Mouse (Mus musculus) embryo, embryonic 11 days (tissue): ENCODE results near the gene Cgnl1.
A peak's percentile ranks its signal among the peaks of the same experiment; 100 is the strongest.

Experiments
- DNase-seq: peaks from one replicate; pipeline ENCODE4 v3.0.0-alpha.2; 2015

The Cgnl1 gene

DNA sequence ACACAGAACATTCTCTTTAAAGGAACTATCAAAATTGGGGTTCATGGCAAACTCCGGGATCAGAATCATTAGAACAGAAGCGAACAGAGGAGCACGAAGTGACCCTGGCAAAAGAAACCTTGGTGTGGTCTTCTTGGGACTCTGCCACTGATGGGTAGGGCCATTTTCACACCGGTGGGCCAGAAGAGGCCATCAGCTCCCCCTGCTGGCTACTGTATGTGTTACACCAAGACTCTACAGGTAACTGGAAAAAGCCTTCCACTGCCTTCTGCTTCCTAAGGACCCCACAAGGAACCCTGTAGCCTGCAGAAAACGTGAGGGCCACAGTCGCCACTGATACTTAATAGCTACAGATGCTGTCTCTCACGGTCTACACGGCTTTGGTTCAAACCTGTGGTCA lies 154.0 kb downstream of the Cgnl1 start:
- DNase-seq, result peak; percentile 57

DNA sequence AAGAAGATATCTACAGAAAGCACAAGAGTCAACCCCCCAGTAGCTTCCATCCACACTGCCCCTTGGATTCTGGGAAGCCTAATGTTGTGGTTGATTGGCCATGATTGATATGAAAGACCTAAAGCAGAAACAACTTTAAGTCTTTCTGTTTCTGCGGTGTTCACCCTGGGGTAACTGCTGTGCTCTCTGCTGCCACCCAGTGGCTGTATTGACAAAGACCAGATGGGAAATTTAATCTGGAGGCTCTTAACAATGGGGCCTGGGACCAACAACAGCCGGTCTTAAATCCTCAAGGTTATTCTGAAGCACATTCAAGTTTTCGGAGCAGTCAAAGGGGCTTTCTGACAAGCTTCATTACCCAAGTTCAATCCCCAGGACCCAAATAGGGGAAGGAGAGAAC lies 155.2 kb downstream of the Cgnl1 start:
- peak; percentile 87 for DNase-seq

DNA sequence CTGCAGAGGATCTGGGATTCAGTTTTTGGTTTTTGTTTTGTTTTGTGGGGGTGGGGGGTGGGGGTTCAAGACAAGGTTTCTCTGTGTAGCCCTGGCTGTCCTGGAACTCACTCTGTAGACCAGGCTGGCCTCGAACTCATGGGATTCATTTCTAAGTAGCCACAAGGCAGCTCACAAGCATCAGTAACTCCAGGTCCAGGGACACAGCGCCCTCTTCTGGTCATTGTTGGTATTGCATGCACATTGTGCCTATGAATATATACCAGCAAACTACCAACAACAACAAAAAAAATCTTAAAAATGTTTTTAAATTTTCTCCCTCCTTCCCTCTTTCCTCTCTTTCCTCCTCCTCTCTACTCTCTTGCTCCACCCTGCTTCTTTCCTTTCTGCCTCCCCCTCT lies 156.8 kb downstream of the Cgnl1 start:
- peak; percentile 42 for DNase-seq

DNA sequence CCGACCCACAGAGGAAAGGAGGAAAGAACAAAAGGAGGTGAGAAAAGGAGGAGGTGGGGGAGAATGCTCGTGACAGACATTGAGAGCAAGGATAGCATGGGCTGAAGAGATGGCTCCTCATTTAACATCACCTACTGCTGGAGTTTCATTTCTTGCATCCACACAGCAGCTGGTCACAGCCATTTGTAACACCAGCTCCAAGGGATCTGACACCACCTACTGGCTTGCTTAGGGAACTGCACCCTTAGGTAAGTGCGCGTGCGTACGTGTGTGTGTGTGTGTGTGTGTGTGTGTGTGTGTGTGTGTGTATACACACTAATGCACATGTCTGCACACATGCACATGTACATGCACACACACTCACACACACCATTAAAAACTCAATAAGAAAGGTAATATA lies 158.4 kb downstream of the Cgnl1 start:
- peak; percentile 42 for DNase-seq

DNA sequence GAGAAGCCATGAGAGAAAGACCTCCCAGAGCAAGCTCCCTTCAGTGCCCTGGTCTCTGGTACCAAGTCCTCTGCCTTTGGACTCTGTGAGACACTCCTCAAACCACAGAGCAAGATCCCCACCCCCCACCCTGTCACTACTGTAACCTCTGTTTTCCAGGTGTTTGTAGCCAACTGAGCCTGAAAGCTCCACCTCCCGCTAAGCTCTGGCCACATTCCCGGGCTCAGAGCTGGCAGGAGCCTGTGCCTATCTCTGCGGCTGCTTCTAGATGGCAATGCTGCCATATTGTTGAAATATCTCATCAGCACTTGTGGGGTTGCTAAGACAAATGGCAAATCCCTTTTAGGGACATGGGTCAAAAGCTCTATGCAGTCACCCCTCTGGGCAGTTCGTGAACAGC lies 159.5 kb downstream of the Cgnl1 start:
- DNase-seq, result no peak

DNA sequence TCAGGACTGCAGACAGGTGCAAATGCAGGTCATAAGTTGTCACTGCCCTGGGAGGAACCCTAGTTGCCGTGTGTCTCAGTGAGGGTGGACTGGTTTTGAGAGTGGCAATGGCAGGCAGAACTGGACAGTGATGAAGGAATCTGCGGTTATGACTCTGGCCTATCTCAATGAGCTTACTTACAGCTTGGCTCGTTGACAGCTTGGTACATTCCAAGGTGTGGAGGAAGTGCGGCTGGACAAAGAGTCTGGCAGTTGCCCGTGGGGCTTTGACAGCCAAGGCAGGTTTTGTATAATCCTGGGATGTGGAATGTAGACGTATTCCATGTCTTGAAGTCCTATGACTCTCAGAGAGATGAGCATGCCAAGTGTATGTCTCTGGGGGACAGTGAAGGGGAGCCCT lies 162.4 kb downstream of the Cgnl1 start:
- no peak for DNase-seq

DNA sequence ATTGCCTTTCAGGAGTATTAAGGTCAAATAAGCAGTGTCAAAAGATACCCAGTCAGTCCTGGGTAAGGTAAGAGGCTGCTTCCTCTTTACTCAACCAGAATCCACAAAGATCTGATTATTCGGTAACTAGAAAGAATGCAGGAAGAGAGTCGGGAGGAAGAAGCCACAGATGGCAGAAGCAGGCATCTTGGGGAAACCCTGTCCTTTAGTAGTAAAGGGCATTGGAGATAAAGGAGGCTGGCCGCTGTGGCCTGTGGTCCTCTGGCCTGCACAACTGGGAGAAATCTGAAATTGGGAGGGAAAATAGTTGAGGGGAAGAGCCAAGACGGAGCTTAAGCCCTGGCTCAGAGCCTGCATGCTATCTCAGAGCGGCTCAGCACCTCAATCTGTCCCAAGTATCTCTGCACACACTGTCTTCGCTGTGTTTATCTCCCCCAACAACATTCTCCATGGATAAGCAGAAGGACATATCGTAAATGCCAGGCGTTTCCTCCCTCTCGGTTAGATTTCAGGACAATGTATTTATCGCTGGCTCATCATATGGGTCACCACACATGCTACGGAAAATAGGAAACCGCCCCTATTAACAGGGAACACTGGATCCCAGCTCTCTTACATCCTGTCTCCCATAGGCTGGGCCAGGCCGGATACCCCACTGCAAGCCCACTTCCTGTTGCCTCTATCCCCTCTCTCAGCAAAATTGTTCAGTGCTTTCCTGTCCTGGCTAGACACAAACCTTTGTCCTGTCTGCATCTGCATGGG lies 164.9 kb downstream of the Cgnl1 start:
- DNase-seq, result no peak

DNA sequence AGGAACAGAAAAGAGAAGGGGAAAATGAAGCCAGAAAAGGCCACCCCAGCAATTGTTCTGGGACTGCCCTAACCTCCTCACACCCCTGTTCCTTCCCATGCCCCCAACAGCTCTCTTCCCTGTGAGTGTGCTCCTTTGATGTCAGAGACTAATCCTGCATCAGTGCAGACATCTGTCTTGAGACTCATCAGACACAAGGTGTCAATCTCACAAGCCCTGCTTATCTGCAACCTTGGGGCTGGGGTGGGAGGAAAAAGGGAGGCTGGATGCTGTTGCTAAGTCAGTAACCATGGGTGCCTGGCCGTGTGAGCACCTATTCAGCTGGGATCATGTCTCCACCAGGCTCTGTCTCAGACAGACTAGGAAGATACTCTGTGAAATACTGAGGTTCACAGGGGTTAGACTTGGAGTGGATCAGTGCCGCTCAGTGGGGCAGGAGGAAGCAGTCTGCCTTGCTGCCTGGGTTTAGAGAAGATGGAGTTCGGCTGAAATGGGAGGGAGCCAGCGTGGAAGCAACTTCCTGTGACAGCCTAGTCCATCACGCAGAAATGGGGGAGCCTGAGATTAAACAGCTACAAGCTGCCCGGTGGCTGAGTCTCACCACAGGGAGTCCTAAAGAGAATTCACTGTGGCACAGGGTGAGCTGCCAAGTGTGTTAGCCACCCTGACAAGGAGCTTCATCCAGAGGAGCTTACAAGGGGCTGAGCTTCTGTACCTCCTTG lies 166.3 kb downstream of the Cgnl1 start:
- DNase-seq, result no peak

DNA sequence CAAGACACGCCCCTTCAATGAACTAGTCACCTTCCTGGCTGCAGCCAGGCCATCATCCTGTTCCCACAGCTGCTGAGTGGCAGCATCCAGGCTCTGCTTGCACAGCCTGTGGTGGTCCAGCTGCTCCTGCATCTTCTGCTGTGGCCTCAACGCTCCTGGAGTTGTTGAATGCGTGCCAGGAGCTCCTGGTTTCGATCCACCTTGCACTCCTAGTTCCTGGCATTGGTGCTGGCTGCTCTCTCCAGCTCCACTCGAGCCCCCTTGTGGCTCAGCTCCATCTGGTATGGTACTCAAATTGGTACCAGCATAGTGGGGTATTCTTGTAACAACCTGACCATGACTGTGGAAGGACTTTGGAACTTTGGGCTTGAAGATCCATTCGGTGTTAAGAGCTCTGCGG lies 171.5 kb downstream of the Cgnl1 start:
- no peak for DNase-seq

DNA sequence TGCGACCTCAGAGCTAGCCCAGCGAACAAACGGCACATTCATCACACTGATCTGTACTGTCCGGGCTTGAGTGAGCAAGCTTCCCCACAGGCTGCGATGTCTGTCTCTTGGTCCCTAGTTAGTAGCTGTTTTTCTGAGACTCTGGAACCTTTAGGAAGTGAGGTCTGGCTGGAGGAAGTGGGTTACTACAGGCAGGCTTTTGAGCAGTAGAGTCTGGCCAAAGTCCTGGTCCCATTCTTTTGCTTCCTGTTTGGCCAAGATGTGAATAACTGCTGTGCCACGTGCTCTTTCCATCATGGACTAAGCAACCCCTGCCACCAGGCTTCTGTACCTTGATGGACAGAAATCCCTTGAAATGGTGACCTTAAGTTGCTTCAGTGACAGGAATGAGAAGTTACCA lies 174.5 kb downstream of the Cgnl1 start:
- DNase-seq, result no peak

DNA sequence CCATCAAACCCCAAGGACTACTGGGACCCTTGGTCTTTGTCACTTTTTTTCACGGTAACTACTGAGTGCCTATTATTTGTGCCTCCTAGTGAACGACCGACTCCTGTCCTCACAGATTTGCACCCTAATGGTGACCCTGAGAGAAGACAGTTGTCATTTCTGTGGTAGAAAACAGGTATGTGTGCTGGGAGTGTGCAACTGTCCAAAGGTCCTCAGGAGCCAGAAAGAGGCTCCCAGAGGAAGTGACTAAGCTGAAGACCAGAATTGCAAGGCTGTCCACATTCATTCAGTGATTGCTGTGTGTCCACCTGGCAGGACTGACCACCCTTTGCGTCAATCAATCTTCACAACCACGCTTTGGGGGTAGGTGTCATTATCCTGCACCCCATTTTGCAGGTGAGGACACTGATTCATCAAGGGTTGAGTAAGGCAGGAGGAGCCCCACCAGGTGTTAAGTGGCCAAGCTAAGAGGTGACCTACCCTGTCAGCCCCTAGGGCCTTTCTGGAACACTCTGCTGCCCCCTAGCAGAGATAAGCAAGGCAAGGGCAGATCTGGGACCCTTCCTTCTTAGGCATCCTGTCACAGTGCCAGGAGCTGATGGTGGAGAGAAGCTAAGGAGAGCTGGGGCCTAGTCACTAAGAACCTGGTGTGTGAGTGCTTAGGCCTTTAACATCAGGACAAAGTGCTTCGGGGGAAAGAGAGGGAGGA lies 178.7 kb downstream of the Cgnl1 start:
- no peak for DNase-seq

DNA sequence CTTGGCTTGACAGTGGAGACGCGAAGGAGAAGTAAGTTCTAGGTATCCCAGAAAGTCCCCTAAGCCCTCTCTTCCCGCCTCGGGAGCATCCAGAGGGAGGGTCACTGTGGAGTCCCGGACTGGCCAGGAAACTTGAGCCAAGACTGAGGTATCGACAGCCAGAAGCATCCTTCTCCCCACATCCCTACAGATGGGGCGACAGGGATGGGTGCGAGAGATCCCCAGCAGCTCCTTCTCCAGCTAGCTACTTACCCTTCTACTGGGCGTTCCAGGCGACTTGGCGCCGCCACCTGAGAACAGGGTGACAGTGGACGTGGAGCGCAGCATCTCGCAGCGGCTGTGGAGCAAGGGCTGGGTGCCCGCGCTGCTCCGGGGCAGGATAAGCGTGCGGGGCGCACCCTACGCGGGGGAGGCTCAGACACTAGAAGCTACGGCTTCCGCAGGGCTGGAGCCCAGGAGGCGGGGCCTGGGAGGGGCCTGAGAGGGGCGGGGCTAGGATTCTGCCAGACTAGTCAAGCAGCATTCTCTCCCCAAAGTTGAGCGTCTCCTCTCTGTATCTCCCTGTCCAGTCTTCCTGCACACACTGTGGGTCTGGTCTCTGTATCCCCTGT lies 179.4 kb downstream of the Cgnl1 start, which contains the start of gene Myzap:
Gene Myzap, minus strand, starts transcription at position 423 of the 611 bp plus-strand sequence.
- peak; percentile 90 for DNase-seq

DNA sequence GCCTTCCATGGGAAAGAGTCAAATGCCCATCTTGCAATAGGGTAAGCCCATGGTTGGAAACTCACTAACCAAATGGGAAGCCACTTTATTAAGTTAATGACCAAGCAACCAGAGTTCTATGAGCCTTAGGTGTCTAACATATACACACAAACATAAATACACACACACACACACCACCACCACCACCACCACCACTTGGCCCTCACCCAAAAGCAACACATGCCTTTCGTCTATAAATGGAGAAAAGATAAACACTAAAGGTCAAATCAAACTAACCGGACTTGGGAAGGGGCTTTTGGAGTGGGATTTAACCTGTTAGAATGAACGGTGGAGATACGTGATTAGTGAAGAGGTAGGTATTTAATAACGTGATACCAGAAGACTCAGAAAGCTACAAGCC lies 180.3 kb downstream of the Cgnl1 start:
- no peak for DNase-seq

DNA sequence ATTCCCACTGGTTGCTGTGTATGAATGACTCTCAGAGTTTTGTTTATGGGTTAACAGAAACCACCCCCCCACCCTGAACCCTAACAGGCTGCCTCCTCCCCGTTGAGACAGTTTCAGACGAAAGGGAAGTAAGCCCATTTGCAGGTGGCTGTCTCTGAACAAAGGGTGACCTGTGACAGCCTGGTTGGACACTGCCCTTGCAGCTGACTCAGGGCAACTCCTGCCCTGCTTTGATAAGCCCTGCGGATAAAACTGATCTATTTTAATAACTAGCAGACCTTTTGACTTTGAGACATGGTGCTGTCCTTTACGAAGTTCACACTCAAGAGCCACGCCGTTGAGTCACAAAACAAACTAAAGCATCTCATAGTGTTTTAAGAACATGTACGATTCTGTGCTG lies 181.6 kb downstream of the Cgnl1 start:
- no peak for DNase-seq

DNA sequence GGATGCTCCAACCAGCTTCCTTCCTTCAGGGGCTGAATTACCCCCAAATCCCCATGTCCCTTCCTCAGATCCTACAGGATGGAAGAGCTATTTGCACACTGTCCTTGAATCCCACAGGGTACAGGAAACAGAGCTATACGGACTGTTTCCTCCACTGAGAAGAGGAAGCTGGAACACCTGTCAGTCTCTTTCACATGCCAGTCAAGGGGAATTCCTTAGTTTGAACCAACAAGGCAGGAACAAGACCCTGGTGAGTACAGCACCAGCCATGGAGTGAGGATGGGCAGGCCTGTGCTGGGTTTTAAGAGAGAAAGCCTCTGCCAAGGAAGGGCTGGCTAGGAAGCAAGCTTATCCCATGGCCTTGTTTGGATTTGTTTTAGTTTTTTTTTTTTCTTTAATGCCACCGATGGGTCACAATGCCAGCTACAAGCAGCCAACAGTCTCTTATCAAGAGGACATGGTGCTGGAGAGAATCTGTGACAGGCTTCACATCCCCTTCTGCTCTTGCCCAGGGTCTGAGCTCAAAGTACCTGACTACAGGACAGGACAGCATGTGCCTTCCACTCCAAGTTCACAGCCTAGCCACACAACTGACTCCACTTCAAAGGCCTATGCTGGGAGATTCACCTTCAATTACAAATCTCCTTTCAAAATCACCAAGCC lies 182.3 kb downstream of the Cgnl1 start:
- DNase-seq, result no peak

DNA sequence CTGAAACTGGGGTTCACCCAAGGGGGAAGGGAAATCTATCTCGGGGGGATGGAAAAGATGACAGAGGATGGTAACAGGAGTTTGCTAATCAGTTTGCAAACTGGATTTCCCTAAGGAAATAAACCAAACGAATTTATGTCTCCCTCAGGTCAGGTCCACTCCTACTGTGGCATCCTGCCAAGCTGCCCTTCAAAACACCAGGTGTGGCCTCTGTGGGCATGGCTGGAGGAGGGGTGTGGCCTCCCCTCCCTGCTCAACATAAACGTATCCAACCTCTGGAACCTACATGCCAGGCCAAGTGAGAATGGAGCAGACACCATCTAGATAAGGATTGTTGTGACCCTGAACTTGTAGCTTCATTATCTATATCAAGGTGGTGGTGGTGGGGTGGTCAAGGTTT lies 185.0 kb downstream of the Cgnl1 start:
- DNase-seq, result no peak

DNA sequence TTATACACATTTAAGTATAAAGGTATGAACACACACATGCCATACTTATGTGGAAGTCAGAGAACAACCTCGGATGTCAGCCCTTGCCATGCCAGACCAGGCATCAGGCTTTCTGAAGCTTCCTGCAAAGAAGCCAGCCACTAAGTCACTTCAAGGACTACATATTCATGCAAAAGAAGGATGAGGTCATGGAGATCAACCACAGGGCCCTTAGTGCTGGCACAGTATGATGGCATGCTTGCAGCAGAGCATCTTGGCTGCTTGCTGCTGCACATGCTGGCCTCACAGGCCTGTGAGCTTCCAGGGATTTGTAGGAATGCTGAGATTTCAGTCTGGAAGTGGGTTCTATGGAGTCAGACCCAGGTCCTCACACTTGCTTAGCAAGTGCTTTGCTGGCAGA lies 188.6 kb downstream of the Cgnl1 start:
- DNase-seq, result no peak

DNA sequence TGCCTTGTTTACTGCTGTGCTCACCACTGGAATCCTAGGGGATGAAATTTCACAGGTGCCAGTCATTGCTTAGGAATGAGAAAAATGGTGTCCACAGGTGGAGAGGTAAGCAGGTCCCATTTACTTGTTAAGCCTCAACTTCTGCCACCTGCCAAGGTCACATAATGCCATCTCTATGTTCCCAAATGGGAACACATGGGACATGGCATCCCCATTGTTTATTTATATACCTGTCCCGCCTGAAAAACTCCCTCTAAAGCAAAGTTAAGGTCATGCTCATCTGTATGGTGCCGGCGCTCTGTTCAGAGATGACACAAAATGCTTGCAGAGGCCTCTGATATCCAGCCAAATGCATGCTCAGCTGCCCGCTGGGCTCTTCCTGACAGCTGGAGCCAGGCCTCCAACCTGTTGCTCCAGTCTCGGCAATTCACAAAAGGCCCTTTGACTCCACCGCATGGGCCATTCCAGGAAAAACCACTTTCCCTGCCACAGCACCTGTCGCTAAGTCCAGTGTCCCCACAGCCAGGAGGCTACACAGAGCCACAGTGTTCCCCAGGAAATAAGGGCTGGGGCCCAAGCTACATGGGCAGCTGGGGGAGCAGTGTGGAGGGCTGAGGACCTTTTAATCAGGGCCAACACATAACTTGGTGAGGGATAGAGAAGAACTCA lies 192.4 kb downstream of the Cgnl1 start:
- no peak for DNase-seq
